In genomic region chr5:43355026-43355580, GRCm38 (mm10) we compare ENCODE assay signal across 8 mouse cellular contexts.
DNase-seq lines count a peak whose midpoint lies in the region; ATAC-seq lines count a peak whose summit lies in the region.

No protein-coding gene starts in this region.

- H3K36me3 ChIP-seq in forebrain, embryonic 15.5 days = no peaks in the 10 kb centered on the region
- H3K36me3 ChIP-seq in neural tube, embryonic 14.5 days (ENCODE audit: control insufficient read depth, insufficient read depth, low read length) = no peaks in the 10 kb centered on the region

- under 1% methylated on average over 12 of the region's 12 CpGs for WGBS in forebrain, embryonic 15.5 days
- WGBS in neural tube, embryonic 14.5 days = 1% methylated on average over 12 of the region's 12 CpGs

- H3K9me3 ChIP-seq in forebrain, embryonic 15.5 days = no peaks in the 10 kb centered on the region
- H3K9me3 ChIP-seq in neural tube, embryonic 14.5 days (ENCODE audit: control insufficient read depth, low read length) = no peaks in the 10 kb centered on the region

- peak overlapping the region; percentile 28 for H3K4me3 ChIP-seq in forebrain, embryonic 15.5 days
- H3K4me3 ChIP-seq in neural tube, embryonic 14.5 days (ENCODE audit: low read depth, low read length) = peak overlapping the region; percentile 9

- DNase-seq in ES-CJ7 (ENCODE audit: low read depth, low spot score) = peak; percentile 92
- peak; percentile 83 for DNase-seq in c-Kit-positive CD71-positive TER-119-negative erythroid progenitor cells, embryonic 14.5 days (ENCODE audit: low read depth)
- peak; percentile 71 for DNase-seq in heart, postnatal 25 days (ENCODE audit: low spot score)
- DNase-seq in layer of hippocampus, adult 18-20 months (ENCODE audit: low spot score in 2 of 2) = peak; percentile 73 to 92
- peak; percentile 82 to 88 for DNase-seq in lung, adult 18-20 months
- peak; percentile 90 for DNase-seq in testis, postnatal 10 days (ENCODE audit: low spot score)

- no peaks in the 10 kb centered on the region for H3K27me3 ChIP-seq in forebrain, embryonic 15.5 days
- no peaks in the 10 kb centered on the region for H3K27me3 ChIP-seq in neural tube, embryonic 14.5 days (ENCODE audit: control insufficient read depth, insufficient read depth, low read length)

- intact Hi-C loops in heart, postnatal 25 days (cut with DNase I) = loop anchor here (2.0 to 10.0 kb wide), 4 partner anchors 60 to 940 kb away; no protein-coding TSS in a partner anchor

- H3K4me1 ChIP-seq in forebrain, embryonic 15.5 days = peaks cover 12% of the 10 kb centered on the region
- H3K4me1 ChIP-seq in neural tube, embryonic 14.5 days (ENCODE audit: control insufficient read depth, insufficient read depth, low read length) = peaks cover 24% of the 10 kb centered on the region

- 0 out of 2 replicates have a peak overlapping the region, but pooled peaks have one; percentile 26 for H3K9ac ChIP-seq in forebrain, embryonic 15.5 days (replicated peaks)
- no peak overlapping the region; the same call in 1 of the 2 replicates for H3K9ac ChIP-seq in neural tube, embryonic 14.5 days (replicated peaks; ENCODE audit: low read depth, low read length)

- H3K4me2 ChIP-seq in forebrain, embryonic 15.5 days (replicated peaks) = peak overlapping the region; percentile 43
- H3K4me2 ChIP-seq in neural tube, embryonic 14.5 days (ENCODE audit: low read depth, low read length) = peak overlapping the region; percentile 42

- peak overlapping the region; percentile 63 for H3K27ac ChIP-seq in forebrain, embryonic 15.5 days (replicated peaks)
- H3K27ac ChIP-seq in neural tube, embryonic 14.5 days (ENCODE audit: low read depth, low read length) = peak overlapping the region; percentile 28; the same call in 1 of the 2 replicates

- peak; percentile 96 for ATAC-seq in forebrain, embryonic 15.5 days (replicated peaks)
- peak; percentile 91 for ATAC-seq in neural tube, embryonic 14.5 days (ENCODE audit: low read depth)

Comparison
In these comparisons a context has a peak if more than half of its experiments do, and no peak if none do; other contexts are left out.
1. Peak in every context shown above with its lines: DNase-seq, ATAC-seq, H3K4me3 ChIP-seq and H3K27ac ChIP-seq.